Mouse (Mus musculus) naive thymus-derived CD4-positive, alpha-beta T cell, adult 2 months (primary cell): Measurements from ENCODE around the gene Gm4064.
"Not testable (repeated sequence)": the region's sequence is repeated elsewhere in the genome, so short reads cannot be mapped to it uniquely, and the experiment has no call there.

Experiments
- DNase-seq: peaks from one replicate; pipeline ENCODE4 v3.0.0-alpha.2; 2011; ENCODE audit warnings: low read depth

Gene Gm4064

DNA sequence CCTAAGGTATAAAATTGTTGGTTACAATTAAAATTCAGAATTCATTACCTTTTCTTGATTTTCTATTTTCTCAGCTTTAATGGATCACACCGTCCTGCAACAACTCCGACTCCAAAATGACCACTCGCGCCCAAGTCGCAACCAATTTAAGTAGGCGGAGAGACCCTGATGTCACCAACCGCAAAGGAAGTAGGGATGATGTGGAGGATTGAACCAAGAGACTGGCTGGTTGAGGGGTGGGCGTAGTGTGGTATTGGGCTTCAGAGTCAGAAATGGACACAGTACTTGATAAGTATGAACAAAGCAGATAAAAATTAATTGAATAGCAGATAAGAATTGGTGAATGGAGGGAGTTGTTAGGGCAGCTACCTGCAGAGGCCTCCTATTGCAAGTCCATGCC lies at the start of gene Gm4064:
Gene Gm4064, minus strand, starts transcription at position 101 of the 400 bp plus-strand sequence.
- not testable (repeated sequence) for DNase-seq

DNA sequence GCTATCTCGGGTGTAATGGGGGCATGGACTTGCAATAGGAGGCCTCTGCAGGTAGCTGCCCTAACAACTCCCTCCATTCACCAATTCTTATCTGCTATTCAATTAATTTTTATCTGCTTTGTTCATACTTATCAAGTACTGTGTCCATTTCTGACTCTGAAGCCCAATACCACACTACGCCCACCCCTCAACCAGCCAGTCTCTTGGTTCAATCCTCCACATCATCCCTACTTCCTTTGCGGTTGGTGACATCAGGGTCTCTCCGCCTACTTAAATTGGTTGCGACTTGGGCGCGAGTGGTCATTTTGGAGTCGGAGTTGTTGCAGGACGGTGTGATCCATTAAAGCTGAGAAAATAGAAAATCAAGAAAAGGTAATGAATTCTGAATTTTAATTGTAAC lies 34.4 kb upstream of the Gm4064 start, which contains the start of the genes Rbmy and Gm10256:
Gene Rbmy, plus strand, starts transcription at position 301 of the 400 bp plus-strand sequence.
Gene Gm10256, plus strand, starts transcription at position 320 of the 400 bp plus-strand sequence.
- not testable (repeated sequence) for DNase-seq
